ENCODE assay signal across 16 mouse cellular contexts in the genomic region with DNA sequence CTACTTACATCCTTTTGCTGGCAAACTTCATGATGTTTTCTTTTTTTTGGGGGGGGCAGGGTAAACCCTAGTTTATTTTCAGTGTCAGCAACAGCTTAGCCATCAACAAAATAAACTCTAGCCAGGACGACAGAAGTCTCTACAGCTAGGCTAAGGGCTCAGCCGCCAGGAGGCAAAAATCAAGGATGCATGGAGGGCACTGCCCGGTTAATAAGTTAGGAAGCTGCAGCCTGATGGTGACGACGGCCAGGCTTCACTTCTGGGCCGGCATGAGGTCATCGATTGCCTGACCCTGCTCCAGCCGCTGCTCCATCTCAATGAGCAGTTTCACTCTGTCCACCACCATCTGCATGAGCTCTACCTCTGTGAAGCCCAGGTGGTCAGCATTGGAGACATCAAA. TPM values are rescaled to one million over a fixed set of nuclear protein-coding genes. Genes with fewer than 3 reads are reported as not detected.
"Had no signal": no experiment of that assay in that cellular context is flagged by ENCODE, and none has a peak within 500 bp of the region (broad histone marks: within the 10 kb centered on the region; RNA-seq: fewer than 3 reads in every experiment).

No protein-coding gene starts in this region.

- H3K9ac ChIP-seq: hindbrain, embryonic 15.5 days; limb, embryonic 15.5 days; liver, embryonic 12.5 days; lung, embryonic 14.5 days; midbrain, embryonic 13.5 days; neural tube, embryonic 12.5 days; stomach, embryonic 15.5 days had no signal

- DNase-seq: layer of hippocampus, adult 9-11 months; layer of hippocampus, postnatal 36 days; lung, embryonic 14.5 days; lung, postnatal 10 days; right cerebral cortex, postnatal 4 days; spleen, adult 18-20 months had no signal

- H3K4me1 ChIP-seq: hindbrain, embryonic 15.5 days; limb, embryonic 15.5 days; liver, embryonic 12.5 days; midbrain, embryonic 13.5 days; neural tube, embryonic 12.5 days; stomach, embryonic 15.5 days had no signal

- H3K9me3 ChIP-seq: hindbrain, embryonic 15.5 days; limb, embryonic 15.5 days; midbrain, embryonic 13.5 days; neural tube, embryonic 12.5 days; stomach, embryonic 15.5 days had no signal

- H3K36me3 ChIP-seq: hindbrain, embryonic 15.5 days; limb, embryonic 15.5 days; liver, embryonic 12.5 days; midbrain, embryonic 13.5 days; neural tube, embryonic 12.5 days; stomach, embryonic 15.5 days had no signal

- ATAC-seq: intestine, embryonic 16.5 days; liver, embryonic 12.5 days; midbrain, embryonic 13.5 days had no signal

- H3K4me3 ChIP-seq: hindbrain, embryonic 15.5 days; limb, embryonic 15.5 days; liver, embryonic 12.5 days; midbrain, embryonic 13.5 days; neural tube, embryonic 12.5 days; stomach, embryonic 15.5 days had no signal

- H3K27me3 ChIP-seq: hindbrain, embryonic 15.5 days; limb, embryonic 15.5 days; liver, embryonic 12.5 days; midbrain, embryonic 13.5 days; neural tube, embryonic 12.5 days; stomach, embryonic 15.5 days had no signal

- H3K27ac ChIP-seq: hindbrain, embryonic 15.5 days; limb, embryonic 15.5 days; liver, embryonic 12.5 days; macrophage; midbrain, embryonic 13.5 days; neural tube, embryonic 12.5 days; stomach, embryonic 15.5 days had no signal

- H3K4me2 ChIP-seq: hindbrain, embryonic 15.5 days; limb, embryonic 15.5 days; liver, embryonic 12.5 days; lung, embryonic 14.5 days; midbrain, embryonic 13.5 days; neural tube, embryonic 12.5 days; stomach, embryonic 15.5 days had no signal

RNA-seq across cellular contexts. Expression of gene Sult1c1, which starts 49.7 kb away (rescaled TPM):
- polyA plus RNA-seq: hindbrain, embryonic 15.5 days; intestine, embryonic 16.5 days; limb, embryonic 11.5 days; limb, embryonic 15.5 days; liver, embryonic 12.5 days; liver, embryonic 16.5 days; lung, embryonic 14.5 days; macrophage; midbrain, embryonic 13.5 days; neural tube, embryonic 12.5 days; stomach, embryonic 15.5 days had no signal
